Mouse (Mus musculus): ENCODE data around the gene Grik3. TPM values are rescaled to one million over a fixed set of nuclear protein-coding genes. Genes with fewer than 3 reads are reported as not detected.
A peak's percentile ranks its signal among the peaks of the same experiment; 100 is the strongest.

The Grik3 gene
- polyA plus RNA-seq, 1 experiment from 2014 or later = 8.0 TPM

DNA sequence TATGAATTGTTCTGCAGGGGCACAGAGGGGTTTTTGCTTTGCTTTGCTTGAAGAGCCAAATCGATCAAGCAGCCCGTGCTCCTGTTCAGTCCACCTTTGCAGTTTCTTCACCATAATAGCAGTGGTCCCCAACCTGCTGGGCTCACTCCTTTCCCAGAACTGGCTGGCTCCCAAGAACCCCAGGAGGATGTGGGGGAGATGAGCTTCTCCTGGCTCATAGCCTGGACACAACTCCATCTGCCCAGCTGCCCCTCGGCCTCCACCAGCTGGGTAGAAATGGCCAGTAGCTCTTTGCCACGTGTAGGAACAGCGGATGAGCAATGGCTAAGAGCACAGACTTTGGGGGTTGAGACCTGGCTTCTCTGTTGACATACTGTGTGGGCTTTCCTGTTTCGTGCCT is 171.5 kb downstream of the Grik3 start:
- Histone ChIP-seq H3K4me3 (replicated peaks; ENCODE audit: low read length) (no peak overlapping the region), H3K27me3 (replicated peaks; ENCODE audit: control insufficient read depth, insufficient read depth, low read length) (no peaks in the 10 kb centered on the region), H3K36me3 (ENCODE audit: control insufficient read depth, insufficient read depth) (no peaks in the 10 kb centered on the region), H3K9me3 (ENCODE audit: control insufficient read depth, low read length) (no peaks in the 10 kb centered on the region), H3K4me2 (ENCODE audit: low read length) (no peak overlapping the region), H3K4me1 (replicated peaks; ENCODE audit: control insufficient read depth, insufficient read depth, low read length) (no peaks in the 10 kb centered on the region), H3K27ac (ENCODE audit: low read length) (no peak overlapping the region), H3K9ac (replicated peaks; ENCODE audit: low read depth, low read length) (no peak overlapping the region)
- 84% methylated on average over 6 of the region's 6 CpGs for WGBS
- ATAC-seq = no peak

DNA sequence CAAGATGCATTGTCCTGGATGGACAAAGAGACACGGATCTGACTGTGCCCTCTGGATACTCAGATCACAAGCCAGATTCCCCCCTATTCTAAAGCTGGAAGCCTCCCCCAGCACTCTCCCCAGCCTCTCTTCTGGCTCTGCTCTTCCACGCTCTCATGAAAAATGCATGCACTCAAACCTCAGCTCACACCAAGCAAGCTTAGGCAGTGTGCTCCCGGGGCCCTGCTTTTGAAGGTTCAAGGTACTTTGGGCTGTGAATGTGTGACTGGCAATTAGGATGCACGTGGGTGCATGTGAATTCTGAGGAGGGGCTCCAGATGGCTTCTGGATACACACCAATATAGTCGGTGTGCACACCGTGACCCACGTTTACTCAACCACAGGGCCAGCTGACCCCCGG is 172.8 kb downstream of the Grik3 start:
- H3K27ac ChIP-seq (ENCODE audit: low read length) = no peak overlapping the region

DNA sequence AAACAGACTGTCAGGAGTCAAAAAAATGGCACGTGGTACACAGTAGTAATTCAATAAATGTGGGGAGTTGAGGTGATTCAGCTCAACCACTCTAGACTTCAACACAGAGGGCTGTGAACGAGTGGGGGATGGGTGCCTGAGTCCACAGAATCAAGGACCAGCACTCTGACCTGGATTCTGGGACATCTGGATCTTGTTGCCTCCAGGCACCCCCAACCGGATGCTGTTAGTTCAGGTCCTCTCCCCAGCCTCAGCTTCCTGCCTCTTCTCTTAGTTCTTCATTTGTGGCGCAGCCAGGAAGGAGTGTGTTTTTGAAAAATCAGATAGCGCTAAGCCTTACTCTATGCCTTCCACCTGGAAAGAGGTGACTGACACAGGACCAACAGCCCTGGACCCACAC is 175.5 kb downstream of the Grik3 start:
- WGBS = 96% methylated on average over 5 of the region's 5 CpGs
- ATAC-seq = no peak
- Histone ChIP-seq H3K36me3 (ENCODE audit: control insufficient read depth, insufficient read depth) (0 out of 2 replicates have a peak, but pooled peaks cover 3% of the 10 kb centered on the region), H3K9me3 (ENCODE audit: control insufficient read depth, low read length) (no peaks in the 10 kb centered on the region), H3K27ac (ENCODE audit: low read length) (no peak overlapping the region), H3K9ac (replicated peaks; ENCODE audit: low read depth, low read length) (no peak overlapping the region), H3K27me3 (replicated peaks; ENCODE audit: control insufficient read depth, insufficient read depth, low read length) (no peaks in the 10 kb centered on the region), H3K4me3 (replicated peaks; ENCODE audit: low read length) (no peak overlapping the region), H3K4me1 (replicated peaks; ENCODE audit: control insufficient read depth, insufficient read depth, low read length) (no peaks in the 10 kb centered on the region), H3K4me2 (ENCODE audit: low read length) (no peak overlapping the region)

More for the DNA sequence above, 172.8 kb downstream of the Grik3 start:
- H3K4me2 ChIP-seq (ENCODE audit: low read length) = no peak overlapping the region
- H3K4me3 ChIP-seq (replicated peaks; ENCODE audit: low read length) = no peak overlapping the region
- no peak for ATAC-seq
- no peaks in the 10 kb centered on the region for H3K27me3 ChIP-seq (replicated peaks; ENCODE audit: control insufficient read depth, insufficient read depth, low read length)
- 47% methylated on average over 8 of the region's 8 CpGs for WGBS
- H3K9ac ChIP-seq (replicated peaks; ENCODE audit: low read depth, low read length) = no peak overlapping the region
- no peaks in the 10 kb centered on the region for H3K9me3 ChIP-seq (ENCODE audit: control insufficient read depth, low read length)
- H3K4me1 ChIP-seq (replicated peaks; ENCODE audit: control insufficient read depth, insufficient read depth, low read length) = no peaks in the 10 kb centered on the region
- no peaks in the 10 kb centered on the region for H3K36me3 ChIP-seq (ENCODE audit: control insufficient read depth, insufficient read depth)

DNA sequence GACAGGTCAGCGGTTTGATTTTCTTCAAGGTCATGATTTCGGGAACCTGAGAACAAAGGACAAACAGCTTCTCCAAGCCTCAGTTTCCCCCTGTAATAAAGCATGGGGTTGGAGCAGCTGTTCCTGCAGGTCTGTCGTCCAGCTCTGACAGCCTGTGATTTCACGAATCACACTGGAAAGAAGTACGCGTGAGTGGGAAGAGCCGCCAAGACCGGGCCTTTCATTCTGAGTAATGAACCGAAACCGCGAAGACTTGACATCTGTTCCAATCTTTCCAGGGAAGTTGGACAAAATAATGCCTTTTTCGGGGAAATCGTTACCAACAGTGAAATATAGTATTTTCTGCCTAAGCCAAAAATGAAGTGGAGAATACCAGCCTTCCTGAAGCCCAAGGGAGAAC is 191.5 kb downstream of the Grik3 start:
- Histone ChIP-seq H3K4me2 (ENCODE audit: low read length) (no peak overlapping the region), H3K9me3 (ENCODE audit: control insufficient read depth, low read length) (no peaks in the 10 kb centered on the region), H3K27me3 (replicated peaks; ENCODE audit: control insufficient read depth, insufficient read depth, low read length) (no peaks in the 10 kb centered on the region), H3K27ac (ENCODE audit: low read length) (peak overlapping the region; percentile 54; the same call in 1 of the 2 replicates), H3K4me3 (replicated peaks; ENCODE audit: low read length) (no peak overlapping the region), H3K4me1 (replicated peaks; ENCODE audit: control insufficient read depth, insufficient read depth, low read length) (peaks cover 13% of the 10 kb centered on the region), H3K36me3 (ENCODE audit: control insufficient read depth, insufficient read depth) (no peaks in the 10 kb centered on the region), H3K9ac (replicated peaks; ENCODE audit: low read depth, low read length) (no peak overlapping the region)
- WGBS = 50% methylated on average over 13 of the region's 13 CpGs
- ATAC-seq = peak; percentile 50; the same call in 1 of the 2 replicates

DNA sequence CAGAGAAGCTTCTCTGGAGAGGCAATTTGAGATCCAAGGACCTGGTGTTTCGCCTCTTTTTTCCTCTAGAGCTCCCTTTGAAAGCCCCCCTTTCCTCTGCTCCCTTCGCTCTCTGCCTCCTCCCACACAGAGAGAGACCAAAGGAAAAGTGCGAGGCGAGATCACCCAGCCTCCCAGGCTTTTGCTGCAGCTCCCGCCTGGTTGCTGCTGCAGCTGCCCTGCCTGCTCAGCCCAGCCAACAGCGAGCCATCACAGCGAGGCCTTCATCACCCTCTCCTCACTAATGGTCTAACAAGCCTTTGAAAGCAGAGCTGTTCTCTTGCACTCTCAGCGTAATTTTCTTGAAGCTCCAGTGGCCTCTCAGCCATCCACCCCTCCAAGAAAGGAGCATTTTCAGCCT is 196.6 kb downstream of the Grik3 start:
- Histone ChIP-seq H3K27ac (ENCODE audit: low read length) (no peak overlapping the region), H3K27me3 (replicated peaks; ENCODE audit: control insufficient read depth, insufficient read depth, low read length) (no peaks in the 10 kb centered on the region), H3K4me3 (replicated peaks; ENCODE audit: low read length) (no peak overlapping the region), H3K36me3 (ENCODE audit: control insufficient read depth, insufficient read depth) (no peaks in the 10 kb centered on the region), H3K9ac (replicated peaks; ENCODE audit: low read depth, low read length) (no peak overlapping the region), H3K9me3 (ENCODE audit: control insufficient read depth, low read length) (no peaks in the 10 kb centered on the region), H3K4me1 (replicated peaks; ENCODE audit: control insufficient read depth, insufficient read depth, low read length) (peaks cover 7% of the 10 kb centered on the region), H3K4me2 (ENCODE audit: low read length) (no peak overlapping the region)
- 35% methylated on average over 8 of the region's 8 CpGs for WGBS
- no peak for ATAC-seq

DNA sequence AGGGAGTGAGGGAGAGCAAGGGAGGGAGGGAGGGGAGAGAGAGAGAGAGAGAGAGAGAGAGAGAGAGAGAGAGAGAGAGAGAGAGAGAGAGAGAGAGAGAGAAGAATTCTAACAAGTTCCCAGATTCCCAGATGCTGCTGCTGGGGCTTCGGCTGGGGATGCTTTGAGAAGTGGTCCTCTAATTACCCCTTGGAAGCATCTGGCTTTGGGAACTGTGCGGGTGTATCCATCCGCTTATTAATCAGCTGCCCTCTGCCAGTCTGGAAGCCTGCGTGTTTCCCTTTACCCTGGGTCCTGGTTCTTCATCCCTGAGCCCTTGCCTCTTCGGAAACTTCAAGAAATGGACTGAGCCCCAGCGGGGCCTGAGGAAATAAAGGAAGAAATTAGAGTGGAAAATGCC is 204.9 kb downstream of the Grik3 start:
- H3K4me1 ChIP-seq (replicated peaks; ENCODE audit: control insufficient read depth, insufficient read depth, low read length) = peaks cover 46% of the 10 kb centered on the region
- no peak overlapping the region for H3K9ac ChIP-seq (replicated peaks; ENCODE audit: low read depth, low read length)
- no peak for ATAC-seq
- no peak overlapping the region for H3K4me3 ChIP-seq (replicated peaks; ENCODE audit: low read length)
- no peaks in the 10 kb centered on the region; the same call in 1 of the 2 replicates for H3K27me3 ChIP-seq (replicated peaks; ENCODE audit: control insufficient read depth, insufficient read depth, low read length)
- H3K9me3 ChIP-seq (ENCODE audit: control insufficient read depth, low read length) = no peaks in the 10 kb centered on the region
- WGBS = 7% methylated on average over 6 of the region's 6 CpGs
- H3K27ac ChIP-seq (ENCODE audit: low read length) = no peak overlapping the region
- no peaks in the 10 kb centered on the region for H3K36me3 ChIP-seq (ENCODE audit: control insufficient read depth, insufficient read depth)
- H3K4me2 ChIP-seq (ENCODE audit: low read length) = no peak overlapping the region

DNA sequence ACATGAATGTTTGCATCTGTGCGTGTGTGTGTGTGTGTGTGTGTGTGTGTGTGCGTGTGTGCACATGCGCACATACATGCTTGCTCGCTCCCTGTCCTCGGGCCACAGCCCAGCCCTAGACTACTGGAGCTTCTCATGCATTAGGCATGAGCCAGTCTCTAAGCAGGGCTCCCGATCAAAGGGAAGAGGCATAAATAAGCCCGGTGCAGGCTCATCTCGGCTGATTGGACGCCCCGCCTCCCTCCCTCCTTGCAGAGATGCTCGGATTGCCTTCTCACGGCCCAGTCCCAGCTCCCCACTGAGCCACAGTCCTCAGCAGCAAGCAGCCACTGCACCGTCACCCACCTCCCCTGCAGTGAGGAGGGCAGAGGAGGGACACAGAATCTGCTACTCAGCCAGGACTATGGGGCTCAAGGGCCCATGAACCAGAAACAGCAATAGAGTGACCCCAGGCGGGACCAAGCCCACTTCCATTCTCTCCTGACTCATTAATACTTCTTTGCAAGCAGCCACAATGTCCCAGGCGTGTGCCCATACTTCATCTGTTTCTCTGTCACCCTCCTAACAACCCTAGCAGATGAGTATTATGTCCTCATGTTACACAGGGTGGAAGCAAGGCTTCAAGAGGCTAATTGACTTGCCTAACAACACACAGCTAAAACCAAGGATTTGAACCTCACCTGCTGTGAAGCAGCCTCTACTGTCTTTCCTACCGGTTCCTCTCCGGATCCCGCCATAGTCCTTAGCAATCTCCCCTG is 205.9 kb downstream of the Grik3 start:
- peak; percentile 94 for ATAC-seq
- no peak overlapping the region for H3K9ac ChIP-seq (replicated peaks; ENCODE audit: low read depth, low read length)

DNA sequence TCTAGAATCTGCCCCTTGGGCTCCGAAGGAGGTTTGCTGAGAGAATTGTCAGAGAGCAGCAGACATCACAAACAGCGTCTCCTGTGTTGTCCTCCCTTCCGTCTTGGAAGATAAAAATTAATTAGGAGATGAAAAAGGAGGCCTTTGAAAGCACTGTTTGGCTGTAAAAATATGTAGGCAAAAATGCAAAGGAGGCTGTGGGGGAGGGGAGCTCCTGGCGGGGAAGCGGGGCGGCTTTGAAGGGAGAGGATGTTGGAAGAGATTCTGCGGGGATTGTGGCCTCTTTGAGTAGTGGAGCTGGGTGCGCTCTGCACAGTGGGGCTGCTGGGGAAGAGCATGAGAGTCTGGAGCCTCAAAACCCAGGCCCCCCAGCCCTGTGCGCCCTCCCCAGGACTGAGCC is 207.1 kb downstream of the Grik3 start:
- no peak for ATAC-seq
- peaks cover 61% of the 10 kb centered on the region for H3K4me1 ChIP-seq (replicated peaks; ENCODE audit: control insufficient read depth, insufficient read depth, low read length)
- H3K27ac ChIP-seq (ENCODE audit: low read length) = peak overlapping the region; percentile 49

More for the DNA sequence above, 205.9 kb downstream of the Grik3 start:
- H3K4me2 ChIP-seq (ENCODE audit: low read length) = no peak overlapping the region
- WGBS = 8% methylated on average over 18 of the region's 18 CpGs
- H3K36me3 ChIP-seq (ENCODE audit: control insufficient read depth, insufficient read depth) = no peaks in the 10 kb centered on the region
- H3K4me1 ChIP-seq (replicated peaks; ENCODE audit: control insufficient read depth, insufficient read depth, low read length) = peaks cover 50% of the 10 kb centered on the region
- no peaks in the 10 kb centered on the region; the same call in 1 of the 2 replicates for H3K27me3 ChIP-seq (replicated peaks; ENCODE audit: control insufficient read depth, insufficient read depth, low read length)
- H3K9me3 ChIP-seq (ENCODE audit: control insufficient read depth, low read length) = no peaks in the 10 kb centered on the region
- H3K27ac ChIP-seq (ENCODE audit: low read length) = peak overlapping the region; percentile 59
- H3K4me3 ChIP-seq (replicated peaks; ENCODE audit: low read length) = no peak overlapping the region

DNA sequence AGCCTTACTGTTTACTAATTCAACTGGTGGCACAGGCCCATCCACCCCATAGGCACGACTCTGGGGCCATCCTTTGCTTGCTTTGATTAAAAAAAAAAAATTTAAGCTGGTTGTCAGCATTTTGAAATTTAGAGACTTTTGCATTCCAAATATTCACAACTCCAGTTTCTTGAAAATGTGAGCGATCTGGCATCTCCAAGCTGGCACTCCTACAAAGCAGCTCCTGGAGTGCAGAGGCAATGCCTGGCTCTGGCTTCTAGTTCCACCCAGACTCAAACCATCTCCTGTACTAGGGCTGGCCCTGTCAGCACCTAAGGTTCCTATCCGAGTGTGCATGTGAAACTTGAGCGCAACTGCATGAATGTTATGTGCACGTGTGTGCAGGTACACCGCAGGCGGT is 208.6 kb downstream of the Grik3 start:
- peaks cover 72% of the 10 kb centered on the region for H3K4me1 ChIP-seq (replicated peaks; ENCODE audit: control insufficient read depth, insufficient read depth, low read length)
- no peaks in the 10 kb centered on the region for H3K36me3 ChIP-seq (ENCODE audit: control insufficient read depth, insufficient read depth)
- no peak overlapping the region for H3K9ac ChIP-seq (replicated peaks; ENCODE audit: low read depth, low read length)
- no peak for ATAC-seq
- no peak overlapping the region for H3K4me2 ChIP-seq (ENCODE audit: low read length)
- no peak overlapping the region for H3K27ac ChIP-seq (ENCODE audit: low read length)
- no peaks in the 10 kb centered on the region for H3K9me3 ChIP-seq (ENCODE audit: control insufficient read depth, low read length)
- no peak overlapping the region for H3K4me3 ChIP-seq (replicated peaks; ENCODE audit: low read length)
- no peaks in the 10 kb centered on the region; the same call in 1 of the 2 replicates for H3K27me3 ChIP-seq (replicated peaks; ENCODE audit: control insufficient read depth, insufficient read depth, low read length)
- 81% methylated on average over 7 of the region's 7 CpGs for WGBS

More for the DNA sequence above, 207.1 kb downstream of the Grik3 start:
- H3K27me3 ChIP-seq (replicated peaks; ENCODE audit: control insufficient read depth, insufficient read depth, low read length) = no peaks in the 10 kb centered on the region; the same call in 1 of the 2 replicates
- no peak overlapping the region for H3K9ac ChIP-seq (replicated peaks; ENCODE audit: low read depth, low read length)
- no peaks in the 10 kb centered on the region for H3K9me3 ChIP-seq (ENCODE audit: control insufficient read depth, low read length)
- H3K4me3 ChIP-seq (replicated peaks; ENCODE audit: low read length) = no peak overlapping the region
- 13% methylated on average over 9 of the region's 9 CpGs for WGBS
- no peak overlapping the region for H3K4me2 ChIP-seq (ENCODE audit: low read length)
- no peaks in the 10 kb centered on the region for H3K36me3 ChIP-seq (ENCODE audit: control insufficient read depth, insufficient read depth)

All from forebrain, embryonic 16.5 days (tissue).